Mouse (Mus musculus): ENCODE data around the gene Pml. TPM values are rescaled to one million over a fixed set of nuclear protein-coding genes. Genes with fewer than 3 reads are reported as not detected.
"Not testable (repeated sequence)": the region's sequence is repeated elsewhere in the genome, so short reads cannot be mapped to it uniquely, and the experiment has no call there.

Gene Pml
- polyA plus RNA-seq, 1 experiment from 2014 or later = 13.7 TPM

DNA sequence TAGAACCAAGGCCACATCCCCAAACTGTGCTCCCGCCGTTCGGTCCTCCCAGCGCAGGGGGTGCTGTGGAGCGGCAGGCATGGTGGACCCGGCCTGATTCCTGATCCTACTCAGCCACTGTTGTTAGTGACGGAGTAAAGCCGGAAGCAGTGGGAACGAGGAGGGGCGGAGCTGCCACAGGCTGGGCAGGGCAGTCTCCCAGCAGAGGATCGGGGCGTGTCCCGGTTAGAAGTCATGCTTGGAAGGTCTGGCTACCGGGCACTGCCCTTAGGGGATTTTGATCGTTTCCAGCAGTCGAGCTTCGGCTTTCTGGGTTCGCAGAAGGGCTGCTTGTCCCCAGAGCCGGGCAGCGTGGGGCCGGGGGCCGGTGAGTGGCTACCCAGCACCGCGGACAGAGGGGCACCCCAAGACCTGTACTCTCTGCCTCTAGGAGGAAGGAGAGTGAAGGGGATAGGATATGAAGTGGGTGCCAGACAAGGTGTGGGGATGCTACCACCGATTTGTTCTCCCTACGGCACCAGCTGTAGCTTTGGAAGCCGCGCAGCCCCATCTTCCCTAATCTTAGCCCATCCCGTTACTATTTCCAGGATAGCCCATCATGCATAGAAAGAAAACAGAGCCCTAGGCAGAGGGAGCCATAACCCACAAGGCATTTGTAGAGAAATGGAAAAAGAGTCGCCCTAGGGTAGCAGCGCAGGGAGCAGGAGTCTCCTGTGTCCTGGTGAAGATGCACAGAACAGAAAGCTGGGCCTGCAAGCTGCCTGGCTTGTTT lies 3.6 kb upstream of the Pml start, which contains the start of gene Stoml1:
Gene Stoml1, plus strand, starts transcription at position 132 of the 772 bp plus-strand sequence.
- Histone ChIP-seq H3K9ac (ENCODE audit: low read length) (peak within 1 kb of the TSS; percentile 73), H3K27ac (ENCODE audit: low read depth, low read length) (no peak within 1 kb of the TSS), H3K4me2 (ENCODE audit: low read depth, low read length, severe bottlenecking) (peak within 1 kb of the TSS; percentile 61), H3K4me3 (ENCODE audit: low read depth, low read length) (peak within 1 kb of the TSS; percentile 70), H3K27me3 (ENCODE audit: control insufficient read depth, insufficient read depth, low read length) (no peaks in the 10 kb centered on the region), H3K36me3 (ENCODE audit: control insufficient read depth, insufficient read depth, low read length) (no peaks in the 10 kb centered on the region), H3K9me3 (ENCODE audit: control insufficient read depth, low read length) (no peaks in the 10 kb centered on the region), H3K4me1 (replicated peaks; ENCODE audit: control insufficient read depth, insufficient read depth, low read length) (peaks cover 8% of the 10 kb centered on the region)
- ATAC-seq (replicated peaks; ENCODE audit: low FRiP score) (peak; percentile 96), DNase-seq (ENCODE audit: low spot score) (peak; percentile 96)
- WGBS = under 1% methylated on average over 31 of the region's 31 CpGs

DNA sequence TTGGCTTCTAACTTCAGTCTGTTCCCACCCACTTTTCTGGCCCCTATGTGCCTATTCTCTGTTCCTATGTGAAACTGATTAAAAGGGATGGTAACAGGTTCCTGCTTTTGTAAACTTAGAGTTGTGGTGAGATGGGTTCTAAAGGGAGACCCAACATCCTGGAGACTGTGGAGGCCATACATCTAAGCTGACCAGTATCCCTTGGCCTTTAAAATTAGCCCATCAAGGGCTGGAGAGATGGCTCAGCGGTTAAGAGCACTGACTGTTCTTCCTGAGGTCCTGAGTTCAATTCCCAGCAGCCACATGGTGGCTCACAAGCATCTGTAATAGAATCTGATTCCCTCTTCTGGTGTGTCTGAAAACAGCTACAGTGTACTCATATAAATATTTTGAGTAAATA lies 1.1 kb upstream of the Pml start:
- H3K9me3 ChIP-seq (ENCODE audit: control insufficient read depth, low read length); ATAC-seq (replicated peaks; ENCODE audit: low FRiP score); H3K9ac ChIP-seq (ENCODE audit: low read length); H3K27ac ChIP-seq (ENCODE audit: low read depth, low read length); H3K27me3 ChIP-seq (ENCODE audit: control insufficient read depth, insufficient read depth, low read length); H3K4me2 ChIP-seq (ENCODE audit: low read depth, low read length, severe bottlenecking); H3K36me3 ChIP-seq (ENCODE audit: control insufficient read depth, insufficient read depth, low read length); H3K4me3 ChIP-seq (ENCODE audit: low read depth, low read length); DNase-seq (ENCODE audit: low spot score): not testable (repeated sequence)
- WGBS = 91% methylated on average over 1 of the region's 1 CpGs
- peaks cover 11% of the 10 kb centered on the region for H3K4me1 ChIP-seq (replicated peaks; ENCODE audit: control insufficient read depth, insufficient read depth, low read length)

DNA sequence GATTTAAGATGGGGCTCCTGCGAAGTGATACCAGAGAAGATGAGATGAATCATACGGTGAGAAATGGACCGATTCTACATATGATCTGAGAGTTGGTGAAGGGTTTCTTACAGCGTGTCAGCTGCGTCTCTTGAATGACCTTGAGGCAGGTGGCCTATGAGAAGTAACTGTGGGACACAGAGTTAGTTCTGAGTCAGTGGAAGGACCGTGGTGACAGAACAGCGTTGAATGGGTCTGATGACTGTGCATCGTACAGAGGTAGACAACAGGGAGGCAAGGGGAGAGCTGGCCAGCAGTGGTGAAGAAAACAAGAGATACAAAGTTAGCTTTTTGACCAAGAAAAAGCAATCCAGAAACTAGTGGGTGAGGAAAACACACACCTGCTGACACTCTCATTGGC lies 736 bp upstream of the Pml start:
- Histone ChIP-seq H3K36me3 (ENCODE audit: control insufficient read depth, insufficient read depth, low read length) (no peaks in the 10 kb centered on the region), H3K27me3 (ENCODE audit: control insufficient read depth, insufficient read depth, low read length) (no peaks in the 10 kb centered on the region), H3K27ac (ENCODE audit: low read depth, low read length) (no peak overlapping the region), H3K4me3 (ENCODE audit: low read depth, low read length) (no peak overlapping the region), H3K4me1 (replicated peaks; ENCODE audit: control insufficient read depth, insufficient read depth, low read length) (peaks cover 11% of the 10 kb centered on the region), H3K9me3 (ENCODE audit: control insufficient read depth, low read length) (no peaks in the 10 kb centered on the region), H3K9ac (ENCODE audit: low read length) (no peak overlapping the region), H3K4me2 (ENCODE audit: low read depth, low read length, severe bottlenecking) (peak overlapping the region; percentile 61; the same call in 1 of the 2 replicates)
- WGBS = 77% methylated on average over 8 of the region's 8 CpGs
- no peak for DNase-seq (ENCODE audit: low spot score)
- no peak for ATAC-seq (replicated peaks; ENCODE audit: low FRiP score)

DNA sequence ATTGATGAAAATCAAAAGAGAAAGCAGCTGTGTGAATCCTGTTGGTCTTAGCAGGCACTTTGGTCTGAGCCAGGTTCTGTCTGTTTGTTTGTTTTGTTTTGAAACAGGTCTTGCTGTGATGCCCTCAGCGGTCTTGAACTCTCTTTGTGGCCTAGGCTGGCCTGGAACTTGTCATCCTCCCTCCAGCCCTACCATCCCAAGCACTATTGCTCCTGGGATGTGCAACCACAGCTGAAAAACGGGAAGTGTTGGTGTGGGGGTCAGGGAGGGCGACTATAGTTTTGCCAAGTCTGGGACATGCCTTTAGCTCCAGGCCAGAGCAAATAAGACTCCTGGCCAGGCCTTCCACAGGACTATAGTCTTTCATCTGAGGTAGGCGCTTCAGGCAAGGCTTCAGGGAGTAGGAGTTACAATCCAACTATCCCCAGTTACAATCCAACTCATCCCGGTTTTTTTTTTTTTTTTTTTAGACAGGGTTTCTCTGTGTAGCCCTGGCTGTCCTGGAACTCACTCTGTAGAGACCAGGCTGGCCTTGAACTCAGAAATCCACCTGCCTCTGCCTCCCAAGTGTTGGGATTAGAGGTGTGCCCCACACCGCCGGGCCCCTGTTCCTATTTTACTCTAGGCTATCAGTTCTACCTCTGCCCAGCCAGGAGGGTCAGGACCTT lies 706 bp downstream of the Pml start:
- Histone ChIP-seq H3K4me3 (ENCODE audit: low read depth, low read length) (peak overlapping the region; percentile 32), H3K27me3 (ENCODE audit: control insufficient read depth, insufficient read depth, low read length) (no peaks in the 10 kb centered on the region), H3K9me3 (ENCODE audit: control insufficient read depth, low read length) (no peaks in the 10 kb centered on the region), H3K4me1 (replicated peaks; ENCODE audit: control insufficient read depth, insufficient read depth, low read length) (peaks cover 11% of the 10 kb centered on the region), H3K9ac (ENCODE audit: low read length) (peak overlapping the region; percentile 70), H3K4me2 (ENCODE audit: low read depth, low read length, severe bottlenecking) (peak overlapping the region; percentile 61), H3K36me3 (ENCODE audit: control insufficient read depth, insufficient read depth, low read length) (no peaks in the 10 kb centered on the region), H3K27ac (ENCODE audit: low read depth, low read length) (no peak overlapping the region; the same call in 1 of the 2 replicates)
- ATAC-seq (replicated peaks; ENCODE audit: low FRiP score) (no peak), DNase-seq (ENCODE audit: low spot score) (no peak)
- 57% methylated on average over 7 of the region's 7 CpGs for WGBS

DNA sequence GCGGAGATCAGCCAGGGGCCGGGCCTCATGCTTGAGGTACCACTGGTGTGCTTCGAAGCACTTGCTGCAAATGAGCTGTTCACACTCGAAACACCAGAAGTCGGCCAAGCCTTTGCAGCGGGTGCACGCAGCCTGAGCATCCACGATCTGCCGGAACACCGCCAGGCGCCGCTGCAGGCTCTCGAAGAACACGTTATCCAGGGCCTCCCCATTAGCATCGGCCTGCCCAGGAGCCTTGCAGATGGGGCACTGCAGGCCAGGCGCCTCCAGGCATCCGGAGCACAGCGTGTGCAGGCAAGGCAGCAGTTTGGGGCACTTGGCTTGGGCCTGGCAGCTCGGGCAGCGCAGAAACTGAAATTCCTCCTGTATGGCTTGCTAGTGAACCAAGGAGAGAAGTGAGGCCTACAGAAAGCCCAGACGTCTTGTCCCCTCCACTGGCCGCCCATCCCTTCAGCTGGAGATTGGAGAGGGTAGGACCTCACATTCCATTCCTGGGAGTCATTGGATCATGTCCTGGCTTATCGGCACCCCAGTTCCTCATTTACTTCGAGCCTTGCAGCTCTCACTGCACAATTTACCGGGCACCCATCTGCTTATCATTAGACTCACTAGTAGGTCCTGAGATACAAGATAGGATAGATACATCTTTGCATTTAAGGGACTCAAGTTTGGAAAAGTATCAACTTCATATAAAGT lies 2.4 kb downstream of the Pml start:
- Histone ChIP-seq H3K4me2 (ENCODE audit: low read depth, low read length, severe bottlenecking) (peak overlapping the region; percentile 43; the same call in 1 of the 2 replicates), H3K4me1 (replicated peaks; ENCODE audit: control insufficient read depth, insufficient read depth, low read length) (peaks cover 11% of the 10 kb centered on the region), H3K27me3 (ENCODE audit: control insufficient read depth, insufficient read depth, low read length) (no peaks in the 10 kb centered on the region), H3K9me3 (ENCODE audit: control insufficient read depth, low read length) (no peaks in the 10 kb centered on the region), H3K27ac (ENCODE audit: low read depth, low read length) (no peak overlapping the region), H3K9ac (ENCODE audit: low read length) (peak overlapping the region; percentile 49), H3K36me3 (ENCODE audit: control insufficient read depth, insufficient read depth, low read length) (no peaks in the 10 kb centered on the region), H3K4me3 (ENCODE audit: low read depth, low read length) (peak overlapping the region; percentile 11)
- DNase-seq (ENCODE audit: low spot score) (peak; percentile 90), ATAC-seq (replicated peaks; ENCODE audit: low FRiP score) (peak; percentile 75)
- WGBS = 14% methylated on average over 25 of the region's 25 CpGs

DNA sequence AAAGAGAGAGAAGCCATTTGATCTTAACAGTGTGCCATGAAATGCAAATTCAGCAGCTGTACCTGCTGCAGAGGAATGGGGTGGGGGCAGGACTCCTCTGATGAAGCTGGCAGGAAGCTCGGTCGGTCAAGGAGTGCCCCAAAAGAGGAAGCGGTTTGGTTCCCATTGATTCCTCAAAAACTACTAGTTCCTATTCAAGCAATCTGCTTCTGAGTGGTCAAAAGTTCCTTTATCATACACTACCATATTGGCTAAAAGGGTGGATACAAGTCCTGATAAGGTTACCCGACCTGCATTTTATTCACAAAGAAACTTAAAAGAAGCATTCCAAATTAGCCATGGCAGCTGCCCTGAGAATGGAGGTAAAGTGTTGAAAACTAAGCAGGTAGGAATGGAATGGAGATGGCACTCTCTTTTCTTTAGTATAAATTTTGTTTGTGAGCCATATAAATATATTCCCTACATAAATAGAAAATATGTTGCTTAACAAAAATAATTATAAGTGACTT lies 3.4 kb downstream of the Pml start:
- Histone ChIP-seq H3K9ac (ENCODE audit: low read length) (no peak overlapping the region), H3K27me3 (ENCODE audit: control insufficient read depth, insufficient read depth, low read length) (no peaks in the 10 kb centered on the region), H3K27ac (ENCODE audit: low read depth, low read length) (no peak overlapping the region), H3K4me1 (replicated peaks; ENCODE audit: control insufficient read depth, insufficient read depth, low read length) (peaks cover 13% of the 10 kb centered on the region), H3K4me3 (ENCODE audit: low read depth, low read length) (no peak overlapping the region), H3K9me3 (ENCODE audit: control insufficient read depth, low read length) (no peaks in the 10 kb centered on the region), H3K4me2 (ENCODE audit: low read depth, low read length, severe bottlenecking) (no peak overlapping the region), H3K36me3 (ENCODE audit: control insufficient read depth, insufficient read depth, low read length) (no peaks in the 10 kb centered on the region)
- DNase-seq (ENCODE audit: low spot score) = no peak
- ATAC-seq (replicated peaks; ENCODE audit: low FRiP score) = no peak
- 85% methylated on average over 4 of the region's 4 CpGs for WGBS

DNA sequence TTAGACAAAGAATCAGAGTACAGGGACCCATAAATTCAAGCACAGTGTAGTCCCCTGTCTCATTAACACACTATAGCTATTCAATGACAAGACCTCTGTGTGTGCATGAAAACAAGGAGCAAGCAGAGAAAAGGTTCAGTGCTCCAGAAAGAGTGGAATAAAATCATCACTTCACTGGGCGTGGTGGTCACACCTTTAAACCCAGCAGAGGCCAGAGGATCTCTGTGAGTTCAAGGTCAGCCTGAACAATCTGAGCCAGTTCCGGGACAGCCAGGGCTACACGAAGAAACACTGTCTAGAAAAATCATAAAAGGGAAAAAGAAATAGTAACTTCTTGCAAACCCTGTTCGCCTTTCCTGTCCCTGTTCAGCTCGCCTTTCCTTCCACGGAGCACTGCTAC lies 5.9 kb downstream of the Pml start:
- WGBS = 90% methylated on average over 6 of the region's 6 CpGs
- no peak overlapping the region for H3K4me2 ChIP-seq (ENCODE audit: low read depth, low read length, severe bottlenecking)
- H3K36me3 ChIP-seq (ENCODE audit: control insufficient read depth, insufficient read depth, low read length) = no peaks in the 10 kb centered on the region
- no peak overlapping the region for H3K27ac ChIP-seq (ENCODE audit: low read depth, low read length)
- no peaks in the 10 kb centered on the region for H3K9me3 ChIP-seq (ENCODE audit: control insufficient read depth, low read length)
- H3K4me3 ChIP-seq (ENCODE audit: low read depth, low read length) = no peak overlapping the region
- DNase-seq (ENCODE audit: low spot score) (no peak), ATAC-seq (replicated peaks; ENCODE audit: low FRiP score) (no peak)
- H3K4me1 ChIP-seq (replicated peaks; ENCODE audit: control insufficient read depth, insufficient read depth, low read length) = peaks cover 7% of the 10 kb centered on the region; the same call in 1 of the 2 replicates
- no peaks in the 10 kb centered on the region for H3K27me3 ChIP-seq (ENCODE audit: control insufficient read depth, insufficient read depth, low read length)
- H3K9ac ChIP-seq (ENCODE audit: low read length) = no peak overlapping the region

DNA sequence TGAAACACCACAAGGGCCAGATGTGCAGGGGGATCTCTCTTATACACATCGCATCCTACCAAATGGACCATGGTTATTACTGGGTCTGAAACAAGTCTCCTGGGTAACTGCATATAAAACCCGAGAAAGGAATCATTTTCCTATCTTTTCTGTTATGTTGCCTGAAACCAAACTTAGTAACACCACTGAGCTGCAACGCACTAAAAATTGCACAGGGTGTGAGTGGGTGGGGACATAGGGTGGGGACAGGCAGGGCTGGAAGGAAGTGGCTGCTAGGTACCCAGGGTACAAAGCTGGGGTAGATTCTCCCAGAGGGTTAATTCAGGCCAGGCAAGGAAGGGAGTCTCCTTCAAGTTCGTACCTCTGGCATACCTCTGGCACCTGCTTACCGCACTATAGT lies 6.9 kb downstream of the Pml start:
- no peak overlapping the region for H3K27ac ChIP-seq (ENCODE audit: low read depth, low read length)
- H3K4me1 ChIP-seq (replicated peaks; ENCODE audit: control insufficient read depth, insufficient read depth, low read length) = peaks cover 5% of the 10 kb centered on the region; the same call in 1 of the 2 replicates
- H3K36me3 ChIP-seq (ENCODE audit: control insufficient read depth, insufficient read depth, low read length) = no peaks in the 10 kb centered on the region
- ATAC-seq (replicated peaks; ENCODE audit: low FRiP score) = no peak
- H3K9me3 ChIP-seq (ENCODE audit: control insufficient read depth, low read length) = no peaks in the 10 kb centered on the region
- H3K9ac ChIP-seq (ENCODE audit: low read length) = no peak overlapping the region
- no peaks in the 10 kb centered on the region for H3K27me3 ChIP-seq (ENCODE audit: control insufficient read depth, insufficient read depth, low read length)
- WGBS = 90% methylated on average over 5 of the region's 5 CpGs
- DNase-seq (ENCODE audit: low spot score) = no peak
- H3K4me2 ChIP-seq (ENCODE audit: low read depth, low read length, severe bottlenecking) = no peak overlapping the region
- H3K4me3 ChIP-seq (ENCODE audit: low read depth, low read length) = no peak overlapping the region

Data from forebrain, embryonic 11.5 days (tissue).